ENCODE assay signal across 10 mouse cellular contexts in the genomic region with DNA sequence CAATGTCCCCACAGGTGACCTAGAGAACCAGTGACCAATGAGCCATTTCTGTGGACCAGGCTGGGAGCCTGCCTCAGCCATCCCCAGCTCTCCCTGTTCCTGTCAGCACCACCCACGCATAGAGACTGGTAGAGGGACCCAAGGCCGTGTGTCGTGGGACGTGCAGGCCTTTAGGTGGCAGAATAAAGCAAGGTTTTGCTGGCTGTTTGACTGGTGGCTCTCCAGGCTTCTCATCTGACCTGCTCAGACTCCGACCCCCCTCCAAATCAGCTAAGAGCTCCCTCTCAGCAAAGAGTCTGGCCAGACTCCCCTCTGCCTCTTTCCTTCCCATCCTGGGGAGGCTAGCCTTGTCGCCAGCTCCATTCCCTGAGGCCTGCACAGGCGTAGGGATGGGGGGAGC. TPM values are rescaled to one million over a fixed set of nuclear protein-coding genes. Genes with fewer than 3 reads are reported as not detected.
DNase-seq lines count a peak whose midpoint lies in the region; TF ChIP-seq lines count a peak whose summit lies in the region.
"Had no signal": no experiment of that assay in that cellular context is flagged by ENCODE, and none has a peak within 500 bp of the region (broad histone marks: within the 10 kb centered on the region; RNA-seq: fewer than 3 reads in every experiment).

No protein-coding gene starts in this region.

- no peaks in the 10 kb centered on the region for H3K4me1 ChIP-seq in lung, adult 2 months (ENCODE audit: control insufficient read depth, insufficient read depth, low read length)
- H3K4me1 ChIP-seq: embryonic facial prominence, embryonic 13.5 days; lung, embryonic 15.5 days had no signal

- no peak for TF ChIP-seq CTCF in lung, adult 2 months (IDR thresholded peaks at IDR 0.05; ENCODE audit: insufficient read depth, low read length)

- intact Hi-C loops in left cerebral cortex, postnatal 4 days (cut with DNase I), result no loop called here

- peak; percentile 19 to 37 for DNase-seq in frontal cortex, postnatal 36 days (ENCODE audit: low spot score in 2 of 2)
- DNase-seq in frontal cortex, postnatal 14 days (ENCODE audit: low spot score in 2 of 2), result no peak
- peak; percentile 54 for DNase-seq in right cerebral cortex, adult 18-20 months
- DNase-seq in right cerebral cortex, postnatal 25 days, result no peak
- peak; percentile 50 for DNase-seq in left cerebral cortex, postnatal 4 days
- no peak for DNase-seq in lung, adult 18-20 months
- DNase-seq in adrenal gland, postnatal 10 days, result no peak
- DNase-seq in lung, adult 2 months, result no peak

- no peak for TF ChIP-seq POLR2A in lung, adult 2 months (IDR thresholded peaks at IDR 0.05; ENCODE audit: borderline replicate concordance, extremely low read depth, low read depth, low read length)

- H3K4me3 ChIP-seq in lung, adult 2 months (replicated peaks; ENCODE audit: extremely low read depth, low read depth, low read length), result no peak overlapping the region
- H3K4me3 ChIP-seq: embryonic facial prominence, embryonic 13.5 days; lung, embryonic 15.5 days had no signal

- 71% methylated on average over 7 of the region's 7 CpGs for WGBS in lung, adult 2 months

RNA-seq across cellular contexts. Expression of a gene that starts 58.1 kb away (rescaled TPM):
- total RNA-seq in left cerebral cortex, postnatal 4 days (2021), result 10 to 100 TPM; 28.7 to 29.0 TPM
- 10 to 100 TPM; 21.1 to 22.7 TPM for total RNA-seq in adrenal gland, postnatal 10 days (2021)
- polyA plus RNA-seq in lung, adult 2 months (2012; rRNA removed), result 10.0 and 10.3 TPM in 2 replicates

Comparison
In these comparisons a context has a peak if more than half of its experiments do, and no peak if none do; other contexts are left out.
1. DNase-seq: peak in frontal cortex, postnatal 36 days (2 of 2), right cerebral cortex, adult 18-20 months (single experiment) and left cerebral cortex, postnatal 4 days (single experiment); none in frontal cortex, postnatal 14 days (0 of 2), right cerebral cortex, postnatal 25 days (single experiment), lung, adult 18-20 months (0 of 2), adrenal gland, postnatal 10 days (single experiment) and lung, adult 2 months (single experiment).